Mouse (Mus musculus): ENCODE results near the gene Tigd3. TPM values are rescaled to one million over a fixed set of nuclear protein-coding genes. Genes with fewer than 3 reads are reported as not detected.

The Tigd3 gene
- polyA plus RNA-seq, 1 experiment from 2014 or later: 7.5 TPM

DNA sequence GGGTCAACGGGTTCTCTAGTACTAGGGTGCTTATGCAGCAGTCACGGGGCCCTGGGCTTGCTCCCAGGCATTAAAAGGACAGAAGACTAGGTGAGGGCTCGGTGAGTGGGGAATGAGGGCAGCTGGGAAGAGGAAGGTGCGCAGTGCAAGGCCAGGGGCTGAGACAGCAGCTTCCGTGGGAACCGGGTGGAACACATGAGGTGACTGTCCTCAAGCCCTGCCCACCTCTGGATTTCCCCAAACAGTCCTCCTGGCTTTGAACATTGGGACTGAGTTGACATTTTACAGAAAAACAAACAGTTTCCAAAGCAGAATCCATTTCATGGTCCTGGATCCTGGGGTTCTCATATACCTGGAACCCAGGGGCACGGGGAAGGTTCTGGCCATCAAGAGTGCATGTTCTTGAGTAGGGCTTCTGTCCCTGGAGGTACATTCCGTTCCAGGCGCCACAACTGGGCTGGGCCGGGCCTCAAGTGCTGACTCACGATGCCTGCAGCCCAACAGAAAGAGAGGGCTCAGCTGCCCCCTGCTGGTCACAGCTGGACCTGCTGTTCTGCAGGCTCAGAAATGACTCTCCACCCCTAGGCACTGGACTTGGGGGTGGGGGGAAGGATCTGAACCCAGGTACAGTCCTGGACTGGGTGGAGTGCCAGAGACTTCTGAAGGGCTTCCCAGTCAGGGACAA is 44.0 kb downstream of the Tigd3 start:
- no peak overlapping the region for H3K4me3 ChIP-seq (ENCODE audit: low read depth, low read length)
- 0 out of 2 replicates have a peak overlapping the region, but pooled peaks have one; percentile 1 for H3K27ac ChIP-seq (ENCODE audit: low read depth, low read length)
- H3K36me3 ChIP-seq (ENCODE audit: control insufficient read depth, insufficient read depth, low read length): 0 out of 2 replicates have a peak, but pooled peaks cover 2% of the 10 kb centered on the region
- no peaks in the 10 kb centered on the region for H3K27me3 ChIP-seq (ENCODE audit: control insufficient read depth, insufficient read depth, low read length)
- no peak overlapping the region for H3K9ac ChIP-seq (ENCODE audit: low read depth, low read length)
- 33% methylated on average over 11 of the region's 11 CpGs for WGBS
- no peaks in the 10 kb centered on the region for H3K9me3 ChIP-seq (ENCODE audit: control insufficient read depth, low read length)
- peak; percentile 92 for DNase-seq (ENCODE audit: low spot score)
- H3K4me1 ChIP-seq (replicated peaks; ENCODE audit: control insufficient read depth, insufficient read depth, low read length): peaks cover 24% of the 10 kb centered on the region
- ATAC-seq (ENCODE audit: low FRiP score): peak; percentile 10; the same call in 1 of the 2 replicates
- no peak overlapping the region; the same call in 1 of the 2 replicates for H3K4me2 ChIP-seq (replicated peaks; ENCODE audit: low read depth, low read length)

DNA sequence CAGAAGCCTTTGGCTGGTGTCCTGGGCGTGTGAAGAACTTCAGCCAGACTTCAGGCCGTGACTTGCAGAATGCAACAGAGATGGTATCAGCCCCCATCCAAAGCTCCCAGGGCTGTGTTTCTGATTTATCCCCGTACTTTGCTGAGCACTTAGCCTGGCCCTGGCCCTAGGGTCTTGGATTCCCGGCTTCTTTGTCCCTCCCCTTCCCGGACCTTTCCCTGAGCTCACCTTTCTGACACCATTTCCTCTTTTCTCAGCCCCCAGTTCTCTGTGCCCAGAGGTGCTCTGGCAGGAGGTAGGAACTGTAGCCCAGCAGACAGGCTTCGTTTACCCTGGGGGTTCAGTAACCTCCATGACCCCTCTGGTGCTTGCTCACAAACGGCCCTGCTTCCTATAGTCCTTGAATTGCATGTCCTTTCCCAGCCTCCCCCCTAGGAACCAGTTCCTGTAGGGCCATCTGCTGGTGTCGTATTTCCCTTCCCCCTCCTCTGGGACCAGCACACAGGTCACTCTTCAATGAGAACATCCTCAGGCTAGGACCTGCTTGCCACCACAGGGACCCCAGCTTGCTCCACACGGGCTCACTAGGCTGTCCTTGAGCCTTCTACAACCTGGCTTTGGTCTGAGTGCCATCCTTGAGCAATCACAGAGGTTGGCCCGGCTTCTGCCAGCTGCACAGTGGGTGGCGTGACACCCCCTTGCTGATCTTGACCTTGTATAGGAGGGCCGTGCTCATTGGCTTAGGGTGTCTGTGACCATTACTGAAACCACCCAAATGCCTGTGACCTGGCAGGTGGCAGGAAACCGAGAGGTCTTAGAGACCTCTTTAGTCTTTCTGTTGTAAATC is 44.9 kb downstream of the Tigd3 start:
- Histone ChIP-seq H3K4me3 (ENCODE audit: low read depth, low read length) (no peak overlapping the region), H3K4me2 (replicated peaks; ENCODE audit: low read depth, low read length) (no peak overlapping the region), H3K9ac (ENCODE audit: low read depth, low read length) (peak overlapping the region; percentile 5; the same call in 1 of the 2 replicates), H3K36me3 (ENCODE audit: control insufficient read depth, insufficient read depth, low read length) (0 out of 2 replicates have a peak, but pooled peaks cover 2% of the 10 kb centered on the region), H3K27me3 (ENCODE audit: control insufficient read depth, insufficient read depth, low read length) (no peaks in the 10 kb centered on the region), H3K4me1 (replicated peaks; ENCODE audit: control insufficient read depth, insufficient read depth, low read length) (peaks cover 26% of the 10 kb centered on the region), H3K27ac (ENCODE audit: low read depth, low read length) (peak overlapping the region; percentile 4; the same call in 1 of the 2 replicates), H3K9me3 (ENCODE audit: control insufficient read depth, low read length) (no peaks in the 10 kb centered on the region)
- ATAC-seq (ENCODE audit: low FRiP score) (no peak), DNase-seq (ENCODE audit: low spot score) (peak; percentile 38)
- WGBS: 38% methylated on average over 13 of the region's 13 CpGs

DNA sequence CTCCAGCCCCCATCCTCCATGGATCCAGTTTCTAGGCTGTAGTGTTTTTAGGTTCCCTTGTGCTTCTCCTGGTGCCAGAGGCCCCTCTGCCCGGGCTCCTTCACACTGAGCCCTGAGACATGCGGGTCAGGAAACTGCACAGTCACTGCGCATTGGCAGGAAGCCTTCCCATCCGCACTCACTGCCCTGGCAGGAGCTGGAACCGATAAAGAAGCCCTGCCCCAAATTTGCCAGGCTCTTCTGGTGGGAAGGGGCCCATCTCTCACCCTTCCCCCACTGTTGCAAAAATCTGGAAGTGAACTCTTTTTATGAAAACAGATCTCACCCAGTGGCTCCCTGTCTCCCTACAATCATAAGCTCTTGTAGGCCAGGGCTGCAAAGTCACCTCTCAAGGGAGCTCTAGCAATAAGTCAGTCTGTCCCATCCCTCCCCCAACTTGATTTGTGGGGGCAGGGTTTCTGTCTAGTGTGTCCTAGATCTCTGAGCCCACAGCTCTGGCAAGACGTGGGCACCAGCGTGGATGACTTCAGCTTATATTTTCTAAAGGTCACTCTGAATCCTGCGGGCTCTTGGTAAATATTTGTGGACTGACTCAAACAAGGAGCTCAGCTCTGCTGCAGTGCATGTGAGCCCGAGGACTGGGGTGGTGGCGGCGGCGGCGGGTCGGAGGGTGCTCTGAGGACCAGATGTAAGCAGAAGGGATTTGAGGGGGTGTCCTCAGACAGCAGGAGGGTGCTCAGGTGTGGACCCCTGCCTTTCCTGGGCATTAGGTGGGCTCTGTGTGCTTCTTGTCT is 45.7 kb downstream of the Tigd3 start:
- Histone ChIP-seq H3K4me3 (ENCODE audit: low read depth, low read length) (no peak overlapping the region), H3K36me3 (ENCODE audit: control insufficient read depth, insufficient read depth, low read length) (0 out of 2 replicates have a peak, but pooled peaks cover 2% of the 10 kb centered on the region), H3K9ac (ENCODE audit: low read depth, low read length) (peak overlapping the region; percentile 28; the same call in 1 of the 2 replicates), H3K27ac (ENCODE audit: low read depth, low read length) (peak overlapping the region; percentile 96), H3K4me1 (replicated peaks; ENCODE audit: control insufficient read depth, insufficient read depth, low read length) (peaks cover 26% of the 10 kb centered on the region), H3K9me3 (ENCODE audit: control insufficient read depth, low read length) (no peaks in the 10 kb centered on the region), H3K27me3 (ENCODE audit: control insufficient read depth, insufficient read depth, low read length) (no peaks in the 10 kb centered on the region), H3K4me2 (replicated peaks; ENCODE audit: low read depth, low read length) (no peak overlapping the region)
- ATAC-seq (ENCODE audit: low FRiP score) (no peak), DNase-seq (ENCODE audit: low spot score) (no peak)
- 66% methylated on average over 14 of the region's 14 CpGs for WGBS

DNA sequence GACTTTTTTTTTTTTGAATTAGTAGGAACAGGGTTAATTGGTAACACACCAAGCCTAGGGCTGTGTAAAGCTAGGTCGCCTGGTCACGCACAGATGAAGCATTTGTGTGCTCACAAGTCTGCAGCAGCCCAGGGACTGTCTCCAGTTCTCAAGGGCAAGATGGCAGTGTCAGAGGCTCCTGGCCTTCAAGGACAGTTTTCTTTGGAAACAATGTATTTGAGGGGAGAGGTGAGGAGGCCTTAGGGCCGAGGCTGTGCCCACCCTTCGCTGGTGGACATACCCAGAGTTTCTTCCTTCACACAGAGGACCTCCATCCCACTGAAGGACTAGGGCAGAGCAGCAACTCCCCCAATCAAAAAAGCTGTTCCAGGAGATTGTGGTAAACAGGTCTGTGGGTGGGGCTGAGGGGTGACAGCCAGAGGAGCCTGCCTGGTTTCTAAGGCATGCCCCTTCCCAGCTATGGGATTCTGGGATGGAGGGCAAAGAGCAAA is 46.6 kb downstream of the Tigd3 start:
- Histone ChIP-seq H3K4me1 (replicated peaks; ENCODE audit: control insufficient read depth, insufficient read depth, low read length) (peaks cover 31% of the 10 kb centered on the region), H3K4me2 (replicated peaks; ENCODE audit: low read depth, low read length) (peak overlapping the region; percentile 62), H3K27ac (ENCODE audit: low read depth, low read length) (peak overlapping the region; percentile 96), H3K9me3 (ENCODE audit: control insufficient read depth, low read length) (no peaks in the 10 kb centered on the region), H3K36me3 (ENCODE audit: control insufficient read depth, insufficient read depth, low read length) (0 out of 2 replicates have a peak, but pooled peaks cover 2% of the 10 kb centered on the region), H3K27me3 (ENCODE audit: control insufficient read depth, insufficient read depth, low read length) (no peaks in the 10 kb centered on the region), H3K4me3 (ENCODE audit: low read depth, low read length) (no peak overlapping the region), H3K9ac (ENCODE audit: low read depth, low read length) (peak overlapping the region; percentile 32; the same call in 1 of the 2 replicates)
- ATAC-seq (ENCODE audit: low FRiP score) (no peak), DNase-seq (ENCODE audit: low spot score) (peak; percentile 21)
- WGBS: 42% methylated on average over 4 of the region's 4 CpGs

DNA sequence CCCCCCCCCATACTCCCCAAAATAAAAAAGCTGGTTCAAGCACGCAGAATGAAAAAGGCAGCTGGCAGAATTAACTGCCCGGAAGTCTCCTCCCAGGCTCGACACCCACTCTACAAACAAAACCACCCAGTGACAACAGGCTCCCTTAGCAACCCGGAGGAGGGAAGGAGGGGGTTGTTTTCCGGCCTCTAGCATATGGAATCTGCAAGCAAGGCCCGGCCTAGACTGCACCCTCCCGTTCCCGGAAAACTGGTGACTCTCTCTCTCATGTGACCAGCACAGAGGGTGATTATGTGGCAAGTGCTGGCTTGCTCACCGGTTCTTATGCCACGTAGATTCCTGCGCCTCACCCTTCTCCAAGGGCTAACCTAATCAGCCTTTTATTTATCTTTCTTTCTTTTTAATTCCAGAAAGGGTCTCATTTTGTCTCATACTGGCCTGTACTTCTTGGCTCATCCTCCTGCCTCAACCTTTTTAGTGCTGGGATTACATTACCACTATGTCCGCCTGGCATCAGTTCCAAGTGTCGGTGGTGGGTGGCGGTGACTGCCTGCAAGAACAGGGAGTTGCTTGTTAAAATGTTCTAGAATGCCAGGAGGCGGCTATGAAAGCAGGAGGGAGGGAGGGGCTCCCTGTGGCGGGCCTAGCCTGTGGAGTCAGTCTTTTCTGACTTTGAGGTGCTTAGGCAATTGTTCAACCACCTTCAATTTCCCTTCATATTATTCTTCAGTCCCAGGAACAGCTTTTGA is 47.2 kb downstream of the Tigd3 start:
- 5% methylated on average over 16 of the region's 16 CpGs for WGBS
- H3K4me3 ChIP-seq (ENCODE audit: low read depth, low read length): peak overlapping the region; percentile 27; the same call in 1 of the 2 replicates

DNA sequence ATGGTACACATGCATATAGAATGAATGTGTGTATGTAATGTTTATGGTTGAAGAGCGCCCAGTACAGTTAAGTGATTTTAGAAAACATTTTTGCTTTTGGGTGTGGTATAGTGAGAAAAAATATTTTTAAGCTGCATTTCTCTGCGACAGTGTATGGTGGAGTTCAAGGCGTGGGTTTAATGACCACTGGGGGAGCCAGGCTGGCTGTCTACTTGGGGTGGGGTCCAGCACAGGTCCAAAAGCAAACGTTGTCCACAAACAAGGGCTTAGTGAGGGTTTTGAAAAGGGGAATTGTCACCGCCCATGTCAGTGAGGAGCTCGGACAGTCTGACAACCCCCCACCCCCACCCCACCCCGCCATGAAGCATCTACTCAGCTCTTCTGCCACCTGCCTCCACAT is 47.8 kb downstream of the Tigd3 start:
- H3K9ac ChIP-seq (ENCODE audit: low read depth, low read length): peak overlapping the region; percentile 56
- peak overlapping the region; percentile 62 for H3K4me2 ChIP-seq (replicated peaks; ENCODE audit: low read depth, low read length)
- H3K9me3 ChIP-seq (ENCODE audit: control insufficient read depth, low read length): no peaks in the 10 kb centered on the region
- 0% methylated on average over 7 of the region's 7 CpGs for WGBS
- DNase-seq (ENCODE audit: low spot score): peak; percentile 62
- peak overlapping the region; percentile 96 for H3K27ac ChIP-seq (ENCODE audit: low read depth, low read length)
- H3K36me3 ChIP-seq (ENCODE audit: control insufficient read depth, insufficient read depth, low read length): no peaks in the 10 kb centered on the region
- peak; percentile 58 for ATAC-seq (ENCODE audit: low FRiP score)
- H3K4me3 ChIP-seq (ENCODE audit: low read depth, low read length): peak overlapping the region; percentile 27
- peaks cover 35% of the 10 kb centered on the region for H3K4me1 ChIP-seq (replicated peaks; ENCODE audit: control insufficient read depth, insufficient read depth, low read length)
- H3K27me3 ChIP-seq (ENCODE audit: control insufficient read depth, insufficient read depth, low read length): no peaks in the 10 kb centered on the region

More for the DNA sequence above, 47.2 kb downstream of the Tigd3 start:
- Histone ChIP-seq H3K27ac (ENCODE audit: low read depth, low read length) (peak overlapping the region; percentile 96), H3K27me3 (ENCODE audit: control insufficient read depth, insufficient read depth, low read length) (no peaks in the 10 kb centered on the region), H3K4me1 (replicated peaks; ENCODE audit: control insufficient read depth, insufficient read depth, low read length) (peaks cover 31% of the 10 kb centered on the region), H3K9ac (ENCODE audit: low read depth, low read length) (peak overlapping the region; percentile 56), H3K9me3 (ENCODE audit: control insufficient read depth, low read length) (no peaks in the 10 kb centered on the region), H3K4me2 (replicated peaks; ENCODE audit: low read depth, low read length) (peak overlapping the region; percentile 62), H3K36me3 (ENCODE audit: control insufficient read depth, insufficient read depth, low read length) (0 out of 2 replicates have a peak, but pooled peaks cover 2% of the 10 kb centered on the region)
- ATAC-seq (ENCODE audit: low FRiP score) (peak; percentile 85), DNase-seq (ENCODE audit: low spot score) (peak; percentile 85)

DNA sequence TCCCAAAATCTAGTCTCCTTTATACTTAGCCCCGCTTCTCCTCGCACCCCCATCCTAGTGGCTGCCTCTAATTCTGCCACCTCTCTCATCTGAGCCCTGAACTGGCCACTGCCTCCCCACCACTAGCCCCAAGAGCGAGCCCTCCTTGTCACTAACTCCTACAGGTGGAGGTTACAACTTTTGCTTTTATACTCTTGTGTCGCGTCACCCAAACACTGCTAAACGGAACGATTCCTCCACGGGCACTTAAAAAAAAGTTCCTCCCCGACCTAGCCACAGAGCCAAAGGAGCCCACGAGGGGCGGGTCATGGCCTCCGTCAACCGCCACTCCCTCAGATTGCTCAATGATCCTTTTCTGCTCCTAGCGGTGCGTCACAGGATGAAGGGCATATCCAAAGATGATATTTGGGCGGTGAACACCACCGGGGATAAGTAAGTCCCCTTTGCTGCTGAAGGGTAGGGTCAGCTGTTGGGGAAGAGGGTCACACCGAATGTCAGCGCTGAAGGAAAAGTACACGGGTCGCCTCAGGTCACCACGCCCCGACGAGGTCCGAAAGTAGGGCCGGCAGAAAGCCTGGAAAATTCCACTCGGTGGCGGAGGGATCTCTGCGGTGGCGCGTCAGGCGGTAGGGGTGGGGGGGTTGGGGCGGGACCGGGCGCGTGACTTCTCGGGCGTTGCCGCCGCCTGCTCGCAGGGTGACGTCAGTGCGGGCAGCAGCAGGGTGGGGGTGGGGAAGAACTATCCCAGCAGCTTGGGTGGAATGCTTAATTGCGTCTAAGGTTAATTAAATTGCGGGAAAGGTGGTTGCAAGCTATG is 48.4 kb downstream of the Tigd3 start:
- H3K4me1 ChIP-seq (replicated peaks; ENCODE audit: control insufficient read depth, insufficient read depth, low read length): peaks cover 37% of the 10 kb centered on the region
- H3K27ac ChIP-seq (ENCODE audit: low read depth, low read length): peak overlapping the region; percentile 96
- 8% methylated on average over 43 of the region's 45 CpGs for WGBS
- DNase-seq (ENCODE audit: low spot score): peak; percentile 93
- no peaks in the 10 kb centered on the region for H3K36me3 ChIP-seq (ENCODE audit: control insufficient read depth, insufficient read depth, low read length)
- H3K4me2 ChIP-seq (replicated peaks; ENCODE audit: low read depth, low read length): peak overlapping the region; percentile 62
- no peaks in the 10 kb centered on the region for H3K27me3 ChIP-seq (ENCODE audit: control insufficient read depth, insufficient read depth, low read length)
- H3K4me3 ChIP-seq (ENCODE audit: low read depth, low read length): peak overlapping the region; percentile 27
- ATAC-seq (ENCODE audit: low FRiP score): peak; percentile 58
- peak overlapping the region; percentile 56 for H3K9ac ChIP-seq (ENCODE audit: low read depth, low read length)
- no peaks in the 10 kb centered on the region for H3K9me3 ChIP-seq (ENCODE audit: control insufficient read depth, low read length)

All from hindbrain, embryonic 11.5 days (tissue).